Mouse (Mus musculus) MEL-GATA-1-ER (cell line): ENCODE measurements at regions not wholly inside any gene's neighbourhood (a gene's known extent, or its start where the extent isn't known, plus 50 kb on each side); places are given as distances from the start of the nearest gene placed in this dataset.

Source experiments
- DNase-seq: peaks from one replicate; pipeline ENCODE4 v3.0.0-alpha.2; 2012; ENCODE audit warnings: low read depth; ENCODE audit errors: extremely low read depth

DNA sequence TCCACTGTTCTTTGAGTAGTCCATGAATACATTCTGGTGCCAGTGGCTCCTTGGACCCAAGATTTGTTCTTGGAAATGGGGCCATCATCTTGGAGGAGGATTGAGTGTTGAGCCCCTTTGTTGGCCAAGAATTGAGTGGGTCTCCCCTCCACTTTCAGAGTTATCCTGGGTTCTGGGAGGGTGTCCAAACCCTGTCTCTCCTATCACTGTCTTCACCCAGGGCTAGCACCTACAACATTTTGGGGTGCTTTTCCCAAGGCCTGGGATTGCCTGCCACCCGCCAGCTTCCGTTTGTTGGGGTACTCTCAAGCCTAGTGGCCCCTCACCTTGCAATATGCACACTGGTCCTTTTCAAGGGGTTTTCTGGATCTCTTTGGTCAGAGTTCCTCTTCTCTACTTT lies 568.8 kb upstream of the Tbl1xr1 start:
- DNase-seq = no peak

DNA sequence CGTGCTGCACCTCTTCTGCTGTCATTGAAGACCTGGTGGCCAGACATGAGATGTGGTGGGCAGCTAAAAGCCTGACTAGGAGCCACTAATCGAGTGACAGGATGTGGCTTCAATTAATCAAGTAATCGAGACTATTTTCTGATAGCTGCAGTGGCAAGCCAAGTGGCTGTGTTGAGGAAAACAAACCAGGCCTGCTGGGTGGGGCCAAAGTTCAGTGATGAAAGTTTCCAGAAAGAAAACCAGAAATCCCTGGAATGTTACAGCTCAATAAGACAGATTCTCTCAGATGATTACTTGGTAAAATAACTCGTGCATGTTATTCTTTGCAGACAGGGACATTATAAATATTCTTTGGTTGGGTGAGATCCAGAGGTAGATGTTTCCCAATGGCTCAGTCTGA lies 564.4 kb upstream of the Tbl1xr1 start:
- no peak for DNase-seq

DNA sequence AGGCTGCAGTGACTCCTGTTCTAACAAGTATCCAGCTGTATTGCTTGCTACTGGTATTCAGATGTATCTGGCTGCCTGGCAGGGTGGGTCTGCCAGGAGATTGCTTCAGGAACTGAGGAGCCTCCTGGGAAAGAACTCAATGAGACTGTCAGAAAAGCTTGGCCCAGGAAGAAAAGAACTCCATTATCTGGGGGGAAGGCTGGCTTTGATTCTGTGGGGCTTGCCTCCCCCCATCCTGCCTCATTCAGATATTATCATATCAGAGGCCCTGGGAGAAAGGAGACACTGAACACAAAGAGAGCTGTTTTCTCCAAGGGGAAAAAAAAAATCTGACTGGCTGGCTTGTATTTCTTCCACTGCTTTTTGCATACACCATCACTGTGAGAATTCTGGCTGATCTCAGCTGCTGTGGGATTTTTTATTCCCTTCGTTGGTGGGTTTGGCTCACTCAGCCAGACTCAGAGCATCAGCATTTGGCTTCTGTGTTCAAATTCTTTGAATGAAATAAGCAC lies 552.0 kb upstream of the Tbl1xr1 start:
- DNase-seq = no peak

DNA sequence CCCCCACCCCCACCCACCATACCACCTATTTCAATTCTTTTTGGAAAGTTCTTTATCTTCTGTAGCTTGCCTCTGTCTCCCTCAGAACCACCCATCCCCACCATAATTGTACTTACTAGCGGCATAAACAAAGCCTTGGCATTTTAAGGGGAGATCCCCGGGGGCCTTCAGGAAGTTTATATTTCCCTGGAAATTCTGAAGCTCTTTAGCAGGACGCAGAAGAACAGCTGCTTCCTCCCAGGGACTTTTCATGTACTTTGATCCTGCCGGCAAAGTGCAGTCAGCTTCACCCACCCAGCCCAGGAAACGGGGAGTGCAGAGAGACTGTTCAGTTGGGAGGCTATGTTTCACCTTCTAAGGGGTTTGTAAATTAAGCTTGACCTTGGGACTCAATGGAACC lies 545.6 kb upstream of the Tbl1xr1 start:
- DNase-seq = no peak

DNA sequence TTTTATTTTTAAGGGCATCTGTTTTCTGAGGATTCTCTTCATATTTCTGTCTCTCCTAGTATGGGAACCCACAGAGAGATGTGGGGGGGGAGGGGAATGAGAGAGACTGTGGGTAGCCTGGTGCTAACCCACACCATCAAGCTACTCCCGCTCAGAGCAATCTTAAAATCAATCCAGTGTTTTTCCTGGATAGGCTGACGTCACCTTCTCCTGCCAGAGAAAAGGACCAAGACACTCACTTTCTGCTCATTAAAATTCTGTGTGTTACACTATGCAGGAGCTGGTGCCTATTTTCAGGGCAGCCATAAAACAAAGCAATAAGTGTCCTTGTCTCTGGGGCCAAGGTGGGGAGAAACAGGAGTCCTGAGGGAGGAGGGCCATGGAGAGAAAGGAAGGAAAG lies 537.3 kb upstream of the Tbl1xr1 start:
- no peak for DNase-seq

DNA sequence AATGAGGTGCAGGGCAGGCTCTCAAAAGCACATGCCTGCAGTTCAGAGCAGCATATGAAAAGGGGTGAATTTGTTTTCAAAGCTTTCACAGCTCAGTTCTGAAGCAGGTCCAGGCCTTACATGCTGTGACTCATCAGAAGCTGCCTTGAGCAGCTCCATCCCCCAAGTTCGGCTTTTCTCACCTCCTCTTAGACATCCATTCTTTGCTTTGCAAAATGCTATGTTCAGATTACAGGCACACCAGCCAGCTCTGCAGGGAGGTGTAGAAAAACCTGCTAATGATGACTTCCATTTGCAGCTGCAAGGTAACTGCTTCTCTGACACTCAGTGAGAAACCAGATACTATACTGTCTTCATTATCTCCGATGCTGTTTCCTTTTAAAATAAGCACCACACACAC lies 532.0 kb upstream of the Tbl1xr1 start:
- DNase-seq = no peak

DNA sequence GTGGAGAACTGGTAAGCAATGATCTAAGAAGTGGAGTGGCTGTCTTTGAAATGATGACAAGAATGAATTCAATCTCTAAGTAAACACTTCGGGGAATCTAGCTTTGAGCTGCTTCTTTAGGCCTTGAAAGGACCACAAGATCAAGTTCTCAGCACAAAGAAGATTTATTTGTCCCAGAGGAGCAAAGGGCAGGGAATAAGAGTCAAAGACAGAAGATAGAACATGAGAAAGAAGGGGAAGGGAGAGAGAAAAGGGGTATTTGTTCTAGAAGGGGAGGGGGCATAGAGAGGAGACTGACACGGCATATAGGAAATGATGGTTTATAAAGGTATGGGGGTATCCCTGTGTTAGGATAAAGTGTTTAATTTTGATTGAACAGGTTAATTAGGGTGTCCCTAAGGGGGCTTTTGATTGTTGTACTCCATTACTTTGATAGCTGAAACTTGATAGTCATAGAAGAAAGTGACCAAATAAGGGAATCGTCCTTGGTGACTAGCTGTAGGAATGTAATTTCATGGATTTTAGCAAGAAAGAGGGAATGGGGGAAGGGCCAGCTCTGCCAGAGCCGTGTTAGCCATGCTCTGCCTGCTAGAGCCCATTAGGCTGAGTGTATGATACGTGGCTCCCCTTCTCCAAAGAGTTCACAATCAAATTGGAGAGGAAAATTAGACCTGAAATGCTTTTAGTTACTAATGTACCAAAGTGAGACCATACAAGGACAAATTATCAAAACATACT lies 531.1 kb upstream of the Tbl1xr1 start:
- no peak for DNase-seq

DNA sequence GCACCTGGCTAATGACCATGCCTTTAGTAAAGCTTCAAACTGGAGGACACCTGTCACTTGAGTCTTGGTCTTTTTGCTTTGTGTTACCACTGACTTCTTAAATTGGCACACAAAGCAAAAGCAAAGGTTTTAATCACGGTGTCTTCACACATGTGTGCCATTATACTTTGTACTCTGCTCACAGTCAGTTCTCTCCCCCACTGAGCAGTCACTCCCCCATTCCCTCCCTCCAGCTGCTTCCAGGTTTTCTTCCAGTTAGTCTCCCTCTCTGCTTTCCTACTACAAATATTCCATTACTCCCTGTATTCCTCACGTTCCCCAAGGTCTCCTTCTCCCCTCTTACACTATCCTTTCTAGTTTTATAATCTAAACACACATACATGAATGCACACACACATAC lies 530.0 kb upstream of the Tbl1xr1 start:
- DNase-seq = no peak

DNA sequence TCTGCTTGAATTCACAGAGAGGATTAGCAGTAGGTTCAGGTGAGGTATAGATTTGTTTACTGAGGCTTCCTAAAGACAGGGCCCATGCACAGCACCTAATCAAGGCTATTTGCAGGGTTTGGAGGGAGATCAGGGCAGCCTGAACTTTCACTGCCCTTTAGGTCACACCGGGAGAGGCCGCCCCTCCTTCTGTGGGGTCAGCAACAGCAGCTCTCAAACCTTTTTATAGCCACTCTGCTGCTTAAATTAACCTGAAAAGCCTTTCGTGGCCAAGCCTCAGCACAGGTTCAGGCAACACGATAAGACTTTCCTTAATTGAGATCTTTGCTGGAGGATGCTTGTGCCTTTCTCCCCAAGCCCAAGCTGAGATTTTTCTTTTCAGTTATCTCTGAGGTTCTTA lies 526.8 kb upstream of the Tbl1xr1 start:
- DNase-seq = no peak

DNA sequence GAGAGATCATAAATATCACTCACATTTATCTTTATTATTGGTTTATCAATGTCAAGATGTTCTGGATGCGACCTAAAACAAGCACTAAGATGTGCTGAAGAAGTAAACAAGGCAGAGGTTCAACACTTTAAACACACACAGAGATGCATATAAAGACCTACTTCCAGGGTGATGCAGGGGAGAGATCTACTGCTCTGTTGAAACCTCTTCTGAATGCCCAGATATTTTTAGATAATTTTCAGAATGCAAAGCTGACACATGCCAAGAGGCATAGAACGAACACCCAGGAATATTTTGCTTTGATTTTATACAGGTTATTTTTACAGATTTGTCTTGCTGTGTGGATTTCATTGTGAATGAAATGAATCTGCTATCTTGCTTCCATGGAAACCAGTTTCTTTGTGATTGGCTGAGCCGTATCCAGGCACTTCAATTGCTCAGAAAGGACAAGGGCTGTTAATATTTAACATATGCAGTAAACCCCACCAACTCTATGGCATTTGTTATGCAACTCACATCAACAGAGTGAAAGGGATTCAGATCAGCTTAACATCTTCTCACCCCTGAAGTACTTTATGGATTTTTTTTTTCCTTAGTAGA lies 523.2 kb upstream of the Tbl1xr1 start:
- no peak for DNase-seq

DNA sequence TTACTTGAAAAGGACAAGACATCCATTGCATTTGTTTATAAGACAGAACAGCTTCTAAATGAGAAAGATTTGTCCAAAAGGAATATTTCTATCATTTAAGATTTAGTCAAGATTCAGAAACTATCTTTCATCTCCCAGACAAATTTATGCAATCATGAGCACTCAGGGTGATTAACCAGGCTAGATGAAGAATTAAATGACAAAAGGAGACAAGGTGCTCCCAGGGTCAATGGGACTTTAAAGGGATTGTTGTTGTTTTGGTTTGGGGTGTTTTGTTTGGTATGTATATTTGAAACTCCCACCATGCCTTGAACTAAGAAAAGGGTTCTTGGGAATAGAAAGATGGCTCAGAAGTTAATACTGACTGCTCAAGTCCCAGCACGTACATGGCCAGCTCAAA lies 522.6 kb upstream of the Tbl1xr1 start:
- DNase-seq = no peak

DNA sequence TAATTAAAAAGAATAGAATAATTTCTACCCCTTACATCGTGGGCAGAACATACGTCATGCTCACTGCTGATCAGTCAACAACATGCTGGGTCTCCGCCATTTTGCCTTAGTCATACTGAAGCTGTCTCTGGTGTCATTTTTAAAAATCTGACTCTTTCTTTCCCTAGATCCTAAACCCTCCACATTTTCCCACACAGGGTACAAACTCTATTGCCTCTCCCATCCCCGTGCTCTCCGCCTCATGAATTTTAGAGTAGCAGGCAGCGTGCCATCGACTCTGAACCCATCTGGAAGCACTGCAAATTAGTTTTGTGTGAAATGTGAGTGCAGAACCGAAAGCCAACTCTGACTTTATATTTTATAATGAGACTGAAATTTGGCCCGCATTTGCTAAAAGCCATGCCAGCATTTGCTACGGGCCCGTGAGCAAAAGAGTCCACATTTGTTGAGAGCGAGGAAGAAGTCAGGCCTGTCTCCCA lies 518.5 kb upstream of the Tbl1xr1 start:
- no peak for DNase-seq

DNA sequence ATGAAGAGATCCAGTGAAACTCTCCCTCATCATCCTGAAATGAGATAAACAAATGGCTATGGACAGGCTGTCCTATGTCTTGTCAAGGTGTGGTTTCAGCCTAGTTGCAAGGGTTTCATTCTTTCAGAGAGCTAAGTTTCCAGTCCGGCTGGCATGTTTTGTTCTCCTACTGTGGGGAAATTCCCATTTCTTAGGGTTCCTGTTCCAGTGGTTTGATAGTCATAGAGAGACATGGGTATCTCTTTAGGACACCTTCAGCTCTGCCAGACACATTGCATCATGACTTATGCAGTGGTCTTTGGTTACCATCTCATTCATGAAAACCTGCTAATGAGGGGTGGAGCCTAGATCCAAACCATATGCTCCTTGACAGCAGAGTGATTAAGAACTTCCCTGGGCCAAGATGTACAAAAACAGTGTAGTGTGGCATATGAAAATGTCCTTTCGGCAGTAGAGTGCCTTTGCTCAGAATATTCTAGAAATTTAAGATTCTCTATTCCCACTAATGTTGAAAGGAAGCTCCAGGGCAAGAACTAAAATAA lies 513.6 kb upstream of the Tbl1xr1 start:
- no peak for DNase-seq

DNA sequence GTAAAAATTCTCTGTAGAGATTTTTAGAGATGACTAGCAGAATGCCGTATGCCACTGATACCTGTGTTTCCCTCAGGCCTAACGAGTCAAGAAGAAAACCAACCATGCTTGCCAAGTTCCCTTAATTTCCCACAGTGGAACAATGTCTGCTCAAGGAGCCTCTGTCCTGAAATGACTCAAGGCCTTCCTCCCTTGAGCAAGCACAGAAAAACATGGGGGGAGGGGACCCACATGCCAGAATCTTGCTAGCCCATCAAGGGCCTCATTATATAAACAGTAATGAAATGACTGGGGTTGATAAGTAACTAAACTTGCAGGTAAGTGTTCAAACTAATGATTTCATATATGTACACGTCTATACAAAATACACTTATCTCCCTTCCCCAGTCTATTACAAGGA lies 513.0 kb upstream of the Tbl1xr1 start:
- no peak for DNase-seq

DNA sequence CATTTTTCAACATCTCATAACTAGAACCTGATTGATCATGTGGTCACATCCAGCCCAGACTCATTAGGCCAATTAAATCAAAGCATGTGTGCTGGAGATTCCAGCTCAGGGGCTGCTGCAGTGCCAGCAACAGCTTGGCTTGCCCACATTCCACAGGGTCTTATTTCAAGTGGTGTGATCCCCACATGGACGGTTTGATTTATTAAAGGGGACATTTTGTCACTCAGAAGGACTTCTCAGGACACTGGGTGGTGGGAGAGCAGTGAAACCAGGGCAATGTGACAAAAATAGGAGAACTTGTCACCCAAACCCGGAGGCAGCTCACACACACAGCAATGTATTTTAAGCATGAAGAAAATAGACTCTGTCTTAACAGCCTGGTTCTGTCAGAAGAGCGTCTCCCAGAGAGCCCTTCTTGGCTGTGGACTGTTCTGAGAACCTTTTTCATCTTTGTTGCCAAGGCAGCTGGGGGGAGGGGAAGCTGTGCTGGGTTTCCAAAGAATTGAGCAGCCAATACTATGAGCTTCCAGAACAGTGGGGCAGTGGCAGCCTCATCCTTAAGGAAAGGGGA lies 512.2 kb upstream of the Tbl1xr1 start:
- no peak for DNase-seq

DNA sequence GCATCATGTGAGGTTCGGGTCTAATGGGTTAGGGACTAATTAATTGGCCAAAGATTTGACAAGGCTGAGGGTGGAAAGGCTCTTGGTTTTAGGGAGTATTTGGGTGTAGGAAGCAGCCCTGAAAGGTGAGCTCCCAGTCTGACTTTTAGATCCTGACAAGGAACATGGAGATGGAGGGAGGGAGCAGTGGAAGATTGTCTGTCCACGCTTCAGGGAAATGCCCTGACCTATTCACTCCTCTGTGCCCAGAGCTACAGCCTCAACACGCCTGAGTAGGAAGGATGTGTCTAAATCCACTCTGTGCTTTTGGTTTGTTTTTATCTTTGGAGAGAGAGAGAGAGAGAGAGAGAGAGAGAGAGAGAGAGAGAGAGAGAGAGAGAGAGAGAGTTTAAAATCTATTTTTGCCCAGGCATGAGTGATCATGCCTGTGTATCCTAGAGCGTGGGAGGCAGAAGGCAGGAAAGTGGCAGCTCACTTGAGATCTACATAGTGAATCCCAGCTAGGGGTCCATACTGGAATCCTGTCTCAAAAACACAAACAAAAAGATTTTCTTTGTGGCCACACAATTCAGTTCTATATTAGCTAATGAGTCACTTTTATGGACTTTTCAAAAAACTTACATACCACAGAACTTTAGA lies 511.5 kb upstream of the Tbl1xr1 start:
- no peak for DNase-seq

DNA sequence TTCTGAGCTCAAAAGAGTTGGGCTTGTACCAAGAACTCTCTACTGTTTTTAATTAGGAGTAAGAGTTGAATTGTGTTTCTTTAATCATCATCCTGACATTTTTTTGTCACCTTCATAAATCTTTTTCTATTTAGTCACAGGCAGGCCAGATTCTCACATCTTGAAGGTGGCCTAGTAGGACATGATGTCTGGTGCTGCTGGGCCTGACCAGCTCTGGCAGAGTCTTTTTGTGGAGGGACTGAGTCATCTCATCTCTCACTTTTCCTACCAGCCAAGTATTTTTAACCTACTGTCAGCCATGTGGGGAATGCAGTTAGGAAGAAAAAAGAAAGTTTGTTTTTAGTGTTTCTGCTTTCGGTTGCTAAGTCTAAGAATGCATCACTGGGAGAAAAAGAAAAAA lies 506.7 kb upstream of the Tbl1xr1 start:
- DNase-seq = no peak

DNA sequence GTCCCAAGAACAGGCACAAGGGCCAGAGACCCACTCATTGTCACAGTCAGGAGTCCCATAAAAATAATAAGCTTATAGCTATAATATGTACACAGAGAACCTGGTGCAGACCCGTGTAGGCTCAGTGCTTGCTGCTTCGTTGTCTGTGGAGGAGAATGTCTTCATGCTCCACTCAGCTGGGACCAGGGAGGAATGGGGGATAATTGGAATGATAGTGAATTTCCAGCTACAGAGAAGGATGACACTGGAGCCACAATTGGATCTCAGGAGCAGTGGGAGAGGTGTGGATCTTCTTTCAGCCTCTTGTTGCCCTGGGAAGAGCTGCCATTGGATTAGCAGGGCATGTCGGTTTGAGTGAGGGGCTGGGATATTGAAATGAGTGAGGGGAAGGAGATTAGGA lies 497.8 kb upstream of the Tbl1xr1 start:
- no peak for DNase-seq

DNA sequence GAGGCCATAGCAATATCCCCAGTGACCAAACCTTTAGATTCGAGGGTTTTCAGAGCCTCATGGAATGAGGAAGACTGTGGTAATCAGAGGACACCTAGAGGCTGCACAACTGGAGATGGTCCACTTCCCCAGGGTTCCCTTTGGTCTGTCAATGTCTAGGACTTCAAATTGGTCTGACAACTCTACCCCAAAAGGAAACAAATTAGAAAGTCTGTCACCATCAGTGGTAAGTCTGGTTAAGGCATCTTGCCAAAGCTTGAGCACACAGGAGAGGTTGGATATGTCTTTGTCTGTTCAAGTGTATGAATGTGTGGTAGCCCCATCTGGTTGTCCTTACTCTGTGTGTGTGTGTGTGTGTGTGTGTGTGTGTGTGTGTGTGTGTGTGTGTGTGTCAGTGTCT lies 494.3 kb upstream of the Tbl1xr1 start:
- DNase-seq = no peak

DNA sequence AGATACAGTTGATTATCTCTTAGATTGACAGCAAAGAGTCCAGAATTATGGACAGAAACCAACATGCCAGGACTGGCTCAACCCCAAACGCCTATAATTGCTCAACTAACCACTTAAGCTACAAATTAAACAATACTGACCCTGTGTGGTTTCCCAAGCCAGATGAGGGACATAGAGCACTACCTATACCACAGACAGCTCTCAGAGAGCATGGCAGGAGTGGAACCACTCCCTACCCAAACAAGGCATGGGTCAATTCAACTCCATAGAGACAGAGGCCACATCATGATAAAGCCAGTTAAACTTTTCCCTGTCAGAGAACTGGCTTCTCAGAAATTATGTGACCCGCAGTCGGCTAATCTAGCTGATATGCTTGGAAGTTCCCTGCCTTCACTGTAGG lies 490.7 kb upstream of the Tbl1xr1 start:
- no peak for DNase-seq

DNA sequence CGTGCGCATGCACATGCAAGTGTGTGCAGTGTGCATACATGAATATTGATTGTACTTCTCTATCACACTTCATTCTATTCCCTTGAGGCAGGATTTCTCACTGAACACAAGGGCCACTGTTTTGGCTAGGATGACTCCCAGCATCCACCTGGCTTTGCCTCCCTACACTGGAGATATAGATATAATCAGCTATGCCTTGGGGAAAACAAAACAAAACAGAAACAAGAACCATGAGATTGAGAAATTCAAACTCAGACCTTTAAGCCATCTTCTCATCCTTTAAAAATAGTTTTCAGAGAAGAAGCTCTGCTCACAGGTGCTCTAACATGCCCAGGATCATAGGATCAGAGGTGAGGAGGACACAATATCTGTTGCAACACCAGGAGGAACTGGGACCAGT lies 469.6 kb upstream of the Tbl1xr1 start:
- no peak for DNase-seq

DNA sequence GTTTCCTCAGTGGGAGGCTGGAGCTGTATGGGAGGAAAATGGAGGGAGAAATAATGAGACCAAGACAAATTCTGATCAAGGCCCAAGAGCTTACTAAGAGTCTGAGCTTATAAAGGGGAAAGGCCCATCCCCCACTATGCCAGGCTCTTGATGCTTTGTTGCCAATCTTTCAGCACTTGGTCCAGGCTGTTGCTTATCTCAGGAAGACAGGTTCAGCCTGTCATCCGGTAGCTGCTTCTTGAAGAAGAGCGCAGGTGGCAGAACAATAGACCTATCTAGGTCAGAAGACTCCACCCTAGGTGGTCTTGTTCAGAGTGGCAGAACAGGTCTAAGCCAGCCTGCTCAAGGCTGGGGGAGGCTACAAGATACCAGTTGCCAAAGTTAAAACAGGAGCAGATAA lies 466.2 kb upstream of the Tbl1xr1 start:
- no peak for DNase-seq
